ENCODE assay signal across 9 mouse cellular contexts in the genomic region with DNA sequence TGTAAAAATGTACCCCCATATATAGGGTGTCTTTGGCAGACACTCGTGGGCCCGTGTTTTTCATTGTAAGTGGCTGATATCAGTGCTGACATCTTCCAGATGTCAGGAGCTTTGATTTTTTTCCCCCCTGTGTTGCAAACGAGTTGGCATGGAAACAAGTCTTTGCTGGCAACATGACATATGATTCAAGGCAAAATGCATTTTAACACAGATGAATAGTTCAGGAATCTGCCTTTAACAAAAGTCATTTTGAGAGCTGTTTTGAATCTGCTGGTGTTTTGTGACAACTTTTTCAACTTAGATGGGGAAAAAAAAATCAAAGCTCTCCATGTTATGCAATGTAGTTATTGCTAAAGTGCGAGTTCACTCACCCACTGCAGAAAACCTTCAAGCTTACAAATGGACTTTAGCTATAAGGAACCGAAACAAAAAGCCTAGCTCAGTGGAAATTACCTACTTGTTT.
DNase-seq lines count a peak whose midpoint lies in the region; TF ChIP-seq lines count a peak whose summit lies in the region.
"Had no signal": no experiment of that assay in that cellular context is flagged by ENCODE, and none has a peak within 500 bp of the region (broad histone marks: within the 10 kb centered on the region; RNA-seq: fewer than 3 reads in every experiment).

No protein-coding gene starts in this region.

- no peak for TF ChIP-seq POLR2A in brain, embryonic 14.5 days (IDR thresholded peaks at IDR 0.05; ENCODE audit: borderline replicate concordance, extremely low read depth, insufficient read depth, insufficient read length, poor library complexity, severe bottlenecking)
- TF ChIP-seq POLR2A in thymus, adult 2 months (IDR thresholded peaks at IDR 0.05; ENCODE audit: control insufficient read depth, extremely low read depth, insufficient read depth, low read length, poor library complexity) = no peak

- H3K27ac ChIP-seq in layer of hippocampus, adult 2 months = peak overlapping the region; percentile 78
- H3K27ac ChIP-seq in thymus, adult 2 months (ENCODE audit: control insufficient read depth, insufficient read depth, low read length) = no peak overlapping the region

- 80% methylated on average over 5 of the region's 5 CpGs for WGBS in thymus, adult 2 months

- no peaks in the 10 kb centered on the region for H3K36me3 ChIP-seq in thymus, adult 2 months (ENCODE audit: control insufficient read depth, insufficient read depth, low read length)

- H3K4me3 ChIP-seq in layer of hippocampus, adult 2 months = no peak overlapping the region
- no peak overlapping the region for H3K4me3 ChIP-seq in thymus, adult 2 months (ENCODE audit: control insufficient read depth, insufficient read depth, low read length)
- H3K4me3 ChIP-seq: erythroblast, embryonic 14.5 days had no signal

- no peak for TF ChIP-seq CTCF in layer of hippocampus, adult 2 months (conservative IDR thresholded peaks at IDR 0.05)
- TF ChIP-seq CTCF in brain, embryonic 14.5 days (IDR thresholded peaks at IDR 0.05; ENCODE audit: borderline replicate concordance, extremely low read depth, insufficient read depth, insufficient read length) = no peak
- no peak for TF ChIP-seq CTCF in thymus, adult 2 months (IDR thresholded peaks at IDR 0.05; ENCODE audit: borderline replicate concordance, control insufficient read depth, extremely low read depth, insufficient read depth, low read length, poor library complexity)

- H3K4me1 ChIP-seq in thymus, adult 2 months (replicated peaks; ENCODE audit: control insufficient read depth, insufficient read depth, low read length) = no peaks in the 10 kb centered on the region

- no peaks in the 10 kb centered on the region for H3K27me3 ChIP-seq in thymus, adult 2 months (ENCODE audit: control insufficient read depth, insufficient read depth, low read length)

- DNase-seq in embryo, embryonic 11 days = peak; percentile 44
- no peak for DNase-seq in embryo, embryonic 10 days (ENCODE audit: low spot score)
- peak; percentile 38 to 67 for DNase-seq in layer of hippocampus, adult 2 months (ENCODE audit: low spot score in 2 of 2)
- no peak for DNase-seq in layer of hippocampus, adult 8-10 months (ENCODE audit: low spot score in 2 of 2)
- DNase-seq in brain, embryonic 14.5 days (ENCODE audit: low read depth) = peak; percentile 88
- DNase-seq in lung, postnatal 25 days (ENCODE audit: low spot score) = peak; percentile 28
- DNase-seq in thymus, adult 2 months = no peak
- no peak for DNase-seq in cerebellum, adult 11 months

Comparison
In these comparisons a context has a peak if more than half of its experiments do, and no peak if none do; other contexts are left out.
1. DNase-seq: peak in embryo, embryonic 11 days (single experiment), layer of hippocampus, adult 2 months (2 of 2), brain, embryonic 14.5 days (single experiment) and lung, postnatal 25 days (single experiment); none in embryo, embryonic 10 days (single experiment), layer of hippocampus, adult 8-10 months (0 of 2), thymus, adult 2 months (single experiment) and cerebellum, adult 11 months (single experiment).